Mouse (Mus musculus) liver, embryonic 14.5 days (tissue): ENCODE measurements around the gene Rasgef1a. TPM values are rescaled to one million over a fixed set of nuclear protein-coding genes. Genes with fewer than 3 reads are reported as not detected.

Experiments
- ATAC-seq: fragments of 200-750 bp; cut with Nextera tagmentation; 2 replicates; pipeline ENCODE4 v1.8.0; 2017; ENCODE audit warnings: moderate number of reproducible peaks, mild to moderate bottlenecking, moderate library complexity; ENCODE audit not compliant: insufficient read depth
- DNase-seq, 3 experiments: peaks; one replicate each; pipeline ENCODE4 v3.0.0-alpha.2; 2012 to 2013; ENCODE audit warnings: low read depth in 3 of 3, low spot score in 3 of 3
- H3K27ac ChIP-seq: fragments of 300-500 bp; sonication (generic); 2 replicates; pipeline ENCODE4 v1.5.1; 2014; ENCODE audit warnings: moderate library complexity, mild to moderate bottlenecking, control low read depth, inconsistent platforms
- H3K27me3 ChIP-seq: fragments of 300-500 bp; sonication (generic); 2 replicates; pipeline ENCODE4 v1.6.1; 2014; ENCODE audit warnings: mild to moderate bottlenecking, low read length, moderate library complexity; ENCODE audit not compliant: control insufficient read depth, insufficient read depth
- H3K36me3 ChIP-seq: fragments of 300-500 bp; sonication (generic); replicated peaks from 2 replicates; pipeline ENCODE4 v1.6.1; 2014; ENCODE audit warnings: low read depth; ENCODE audit not compliant: control insufficient read depth, insufficient read depth
- H3K4me1 ChIP-seq, 2 experiments: fragments of 200-500 bp in 1 of 2; fragments of 300-500 bp in 1 of 2; sonication (generic) in 1 of 2; replicated peaks; 2 replicates each; pipeline ENCODE4 v1.6.1; 2012 to 2014; ENCODE audit warnings: antibody characterized with exemption in 1 of 2, inconsistent platforms in 1 of 2, low read length in 1 of 2; ENCODE audit not compliant: control insufficient read depth in 2 of 2, insufficient read depth in 2 of 2
- H3K4me2 ChIP-seq: fragments of 300-500 bp; sonication (generic); 2 replicates; pipeline ENCODE4 v1.6.1; 2014; ENCODE audit warnings: low read depth, mild to moderate bottlenecking, control low read depth, moderate library complexity
- H3K4me3 ChIP-seq, 2 experiments: fragments of 200-500 bp in 1 of 2; fragments of 300-500 bp in 1 of 2; sonication (generic) in 1 of 2; 2 replicates each; pipeline ENCODE4 v1.5.1; 2012 to 2014; ENCODE audit warnings: low read depth in 2 of 2, low read length in 2 of 2, mild to moderate bottlenecking in 2 of 2, control low read depth in 1 of 2, inconsistent platforms in 1 of 2, moderate library complexity in 1 of 2; ENCODE audit not compliant: insufficient read depth in 1 of 2
- H3K9ac ChIP-seq: fragments of 300-500 bp; sonication (generic); replicated peaks from 2 replicates; pipeline ENCODE4 v1.6.1; 2014; ENCODE audit warnings: mild to moderate bottlenecking, control low read depth, moderate library complexity
- H3K9me3 ChIP-seq: fragments of 300-500 bp; sonication (generic); 2 replicates; pipeline ENCODE4 v1.6.1; 2016; ENCODE audit warnings: low read length, mixed read lengths; ENCODE audit not compliant: control insufficient read depth
- CTCF ChIP-seq: IDR thresholded peaks from 2 replicates; pipeline ENCODE4 v1.5.1; 2016; ENCODE audit warnings: antibody characterized with exemption, low read depth, control low read depth
- EP300 ChIP-seq: IDR thresholded peaks from 2 replicates; pipeline ENCODE4 v1.6.1; 2016; ENCODE audit warnings: antibody characterized with exemption, low read depth
- WGBS: fragments of 180-500 bp; shearing (Covaris S2); extraction: QIAGEN DNeasy Blood & Tissue Kit; methylation state at CpG from one replicate; pipeline ENCODE4 v1.1.7; 2014; ENCODE audit not compliant: insufficient replicate concordance; 5-methylcytosine and 5-hydroxymethylcytosine counted together
- polyA plus RNA-seq, 2 experiments: library from polyadenylated mRNA; depleted of rRNA in 1 of 2; stranded (reverse) in 1 of 2; unstranded in 1 of 2; fragments of >200 nt; fragmentation: Nextera tagmentation in 1 of 2; extraction: Ambion mirVana in 1 of 2; gene quantifications; 2 replicates each; pipeline versions ENCODE4 v1.2.1 to v1.2.3; 2012 to 2014

Rasgef1a gene
- polyA plus RNA-seq, 2 experiments, result 0.04 TPM; not detected in 1

DNA sequence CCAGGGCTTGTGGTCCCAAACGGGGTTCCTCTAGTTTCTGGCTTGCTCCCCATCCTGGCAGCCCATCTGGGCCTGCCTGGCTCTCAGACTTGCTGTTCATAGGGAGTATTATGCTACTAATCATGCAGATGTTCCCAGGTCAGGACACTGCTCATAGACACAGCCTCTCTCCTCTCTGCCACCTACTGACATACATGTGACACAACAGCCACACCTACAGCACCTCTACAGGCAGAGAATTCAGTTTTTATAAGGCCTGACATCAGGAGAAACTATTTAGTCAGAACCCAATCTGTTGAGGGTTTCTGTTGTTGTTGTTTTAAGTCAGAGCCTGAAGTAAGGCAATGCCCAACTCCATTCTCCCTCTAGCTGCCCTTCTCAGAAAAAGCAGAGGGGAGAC is 100.6 kb downstream of the Rasgef1a start:
- no peaks in the 10 kb centered on the region for H3K4me1 ChIP-seq
- no peak for DNase-seq
- H3K4me2 ChIP-seq, result no peak overlapping the region
- H3K36me3 ChIP-seq, result no peaks in the 10 kb centered on the region; the same call in 1 of the 2 replicates
- no peak overlapping the region for H3K4me3 ChIP-seq
- H3K9me3 ChIP-seq, result no peaks in the 10 kb centered on the region
- 29% methylated on average over 1 of the region's 1 CpGs for WGBS
- H3K27me3 ChIP-seq, result no peaks in the 10 kb centered on the region
- TF ChIP-seq CTCF (peak; percentile 29), EP300 (no peak)
- no peak overlapping the region for H3K9ac ChIP-seq
- H3K27ac ChIP-seq, result no peak overlapping the region
- ATAC-seq, result no peak

DNA sequence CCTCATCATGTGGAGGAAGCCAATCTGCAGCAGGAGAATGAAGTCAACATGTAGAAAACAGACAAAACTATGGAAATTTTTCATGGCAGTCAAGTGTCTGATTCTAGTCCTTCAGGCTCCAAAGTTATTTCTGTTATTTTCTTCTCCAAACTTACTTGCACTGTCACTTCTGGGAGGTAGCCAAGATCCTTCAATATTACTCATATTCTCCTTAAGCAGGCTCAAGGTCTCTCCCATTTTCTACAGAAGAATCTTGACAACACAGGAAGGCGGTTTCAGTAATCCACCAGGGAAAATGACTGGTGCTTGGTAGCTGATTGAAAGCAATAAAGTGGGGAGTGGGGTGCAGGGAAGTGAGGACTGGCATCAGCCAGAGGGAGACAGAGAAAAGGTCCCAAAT is 111.5 kb downstream of the Rasgef1a start:
- Histone ChIP-seq H3K4me3 (no peak overlapping the region), H3K9me3 (no peaks in the 10 kb centered on the region), H3K36me3 (peaks cover 11% of the 10 kb centered on the region), H3K9ac (no peak overlapping the region), H3K4me2 (no peak overlapping the region), H3K27ac (no peak overlapping the region), H3K4me1 (peaks cover 0 to 9% of the 10 kb centered on the region in 2 experiments; a peak in 3 of 4 replicates), H3K27me3 (no peaks in the 10 kb centered on the region)
- TF ChIP-seq CTCF, result no peak
- no peak for TF ChIP-seq EP300
- no peak for ATAC-seq
- DNase-seq, result no peak
- 75% methylated on average over 1 of the region's 1 CpGs for WGBS

DNA sequence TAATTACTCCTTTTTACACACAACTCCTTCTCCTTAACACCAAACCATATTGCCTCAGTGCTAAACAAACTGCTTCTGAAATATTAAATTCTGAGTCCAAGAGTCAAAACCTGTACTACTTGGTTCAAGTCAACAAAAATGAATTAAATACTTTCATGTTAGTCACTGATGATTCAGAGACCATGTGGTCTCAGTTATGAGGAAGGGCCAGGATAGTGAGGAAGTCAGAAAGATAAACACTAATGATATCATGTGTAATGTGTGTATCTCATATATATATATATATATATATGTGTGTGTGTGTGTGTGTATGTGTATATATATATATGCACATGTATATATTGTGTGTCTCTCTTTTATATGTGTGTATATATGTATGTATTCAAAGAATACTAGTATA is 115.3 kb downstream of the Rasgef1a start:
- Histone ChIP-seq H3K36me3 (peaks cover 9% of the 10 kb centered on the region), H3K27ac (no peak overlapping the region), H3K4me2 (no peak overlapping the region), H3K9me3 (no peaks in the 10 kb centered on the region), H3K4me3 (no peak overlapping the region), H3K9ac (no peak overlapping the region), H3K4me1 (peaks cover 7 to 23% of the 10 kb centered on the region in 2 experiments; a peak in 3 of 4 replicates), H3K27me3 (no peaks in the 10 kb centered on the region)
- no peak for TF ChIP-seq CTCF
- no peak for TF ChIP-seq EP300
- DNase-seq, result no peak
- ATAC-seq, result no peak

DNA sequence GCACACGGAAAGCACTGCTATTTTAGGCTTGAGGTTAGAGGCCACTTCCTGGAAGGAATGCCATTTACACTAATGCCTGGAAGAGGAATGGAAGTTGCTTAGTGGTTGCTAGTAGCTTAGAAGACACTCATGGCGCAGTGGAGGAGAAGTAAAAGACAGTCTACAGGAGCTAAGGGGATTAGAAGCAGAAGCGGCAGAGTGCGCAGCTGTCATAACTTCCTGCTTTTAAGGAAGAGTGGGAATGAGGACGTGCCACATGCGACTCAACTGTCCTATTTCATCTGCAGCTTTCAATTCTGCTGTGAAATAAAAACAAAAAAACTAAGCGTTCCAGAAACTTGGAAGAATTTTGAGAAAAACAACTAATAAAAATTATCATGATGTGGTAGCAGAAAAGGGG is 116.0 kb downstream of the Rasgef1a start:
- Histone ChIP-seq H3K9ac (no peak overlapping the region), H3K27me3 (no peaks in the 10 kb centered on the region), H3K9me3 (no peaks in the 10 kb centered on the region), H3K4me2 (0 out of 2 replicates have a peak overlapping the region, but pooled peaks have one; percentile 8), H3K27ac (no peak overlapping the region), H3K4me1 (peaks cover 7 to 23% of the 10 kb centered on the region in 2 experiments; a peak in 3 of 4 replicates), H3K36me3 (peaks cover 9% of the 10 kb centered on the region), H3K4me3 (no peak overlapping the region)
- no peak for TF ChIP-seq EP300
- no peak for TF ChIP-seq CTCF
- 25% methylated on average over 7 of the region's 7 CpGs for WGBS
- DNase-seq, result no peak
- no peak for ATAC-seq

DNA sequence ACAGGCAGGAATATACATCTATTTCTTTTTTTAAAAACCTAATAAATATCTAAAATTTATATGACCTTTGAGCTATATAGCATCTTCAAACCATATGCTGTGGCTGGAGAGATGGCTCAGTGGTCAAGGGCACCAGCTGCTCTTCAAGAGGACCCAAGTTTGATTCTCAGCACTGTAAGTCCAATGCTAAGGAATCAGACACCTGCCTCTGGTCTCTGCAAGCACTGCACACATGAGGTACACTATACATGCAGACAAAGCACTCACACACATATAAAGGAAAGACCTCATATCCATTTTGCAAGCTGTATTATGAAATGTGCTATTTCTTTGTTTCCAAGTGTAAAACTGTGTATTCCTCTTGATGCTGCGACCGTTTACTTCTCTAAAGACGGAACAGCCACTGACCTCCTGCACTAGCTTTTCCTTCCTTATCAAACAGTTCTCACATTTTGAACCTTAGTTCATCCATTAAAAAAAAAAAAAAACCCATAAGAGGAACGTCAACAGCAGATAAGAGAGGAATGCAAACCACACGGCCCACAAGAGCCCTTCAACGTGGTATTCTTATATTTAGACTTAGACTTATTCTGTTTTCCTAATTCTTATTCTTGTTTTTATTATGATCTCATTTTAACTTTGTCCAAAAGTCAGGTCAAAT is 116.7 kb downstream of the Rasgef1a start:
- TF ChIP-seq EP300, result peak; percentile 49; the same call in 1 of the 2 replicates
- TF ChIP-seq CTCF, result no peak
- 4% methylated on average over 6 of the region's 6 CpGs for WGBS
- ATAC-seq (peak; percentile 62; the same call in 1 of the 2 replicates), DNase-seq (peak in 1 of 3 experiments; percentile 36)
- peaks cover 6% of the 10 kb centered on the region for H3K36me3 ChIP-seq
- no peak overlapping the region for H3K27ac ChIP-seq
- peak overlapping the region; percentile 16 for H3K4me2 ChIP-seq
- H3K4me3 ChIP-seq, result no peak overlapping the region
- peaks cover 7 to 23% of the 10 kb centered on the region in 2 experiments; a peak in 3 of 4 replicates for H3K4me1 ChIP-seq
- no peaks in the 10 kb centered on the region for H3K9me3 ChIP-seq
- no peaks in the 10 kb centered on the region for H3K27me3 ChIP-seq
- no peak overlapping the region for H3K9ac ChIP-seq
